Mouse (Mus musculus) inflammation-experienced regulatory T-cells, adult 6 months (primary cell): ENCODE data around the gene Cog1. TPM values are rescaled to one million over a fixed set of nuclear protein-coding genes. Genes with fewer than 3 reads are reported as not detected.

Experiments used
- ATAC-seq: one replicate; pipeline ENCODE4 v1.8.0; 2017
- polyA plus RNA-seq, 3 experiments: library from polyadenylated mRNA; unstranded; fragments of 100-300 nt; shearing (Covaris generic); gene quantifications; one replicate each; pipeline ENCODE4 v1.2.1; 2017

Cog1 gene
- polyA plus RNA-seq, 3 experiments from 2014 or later, result 14.9 to 16.9 (median 15.8) TPM

DNA sequence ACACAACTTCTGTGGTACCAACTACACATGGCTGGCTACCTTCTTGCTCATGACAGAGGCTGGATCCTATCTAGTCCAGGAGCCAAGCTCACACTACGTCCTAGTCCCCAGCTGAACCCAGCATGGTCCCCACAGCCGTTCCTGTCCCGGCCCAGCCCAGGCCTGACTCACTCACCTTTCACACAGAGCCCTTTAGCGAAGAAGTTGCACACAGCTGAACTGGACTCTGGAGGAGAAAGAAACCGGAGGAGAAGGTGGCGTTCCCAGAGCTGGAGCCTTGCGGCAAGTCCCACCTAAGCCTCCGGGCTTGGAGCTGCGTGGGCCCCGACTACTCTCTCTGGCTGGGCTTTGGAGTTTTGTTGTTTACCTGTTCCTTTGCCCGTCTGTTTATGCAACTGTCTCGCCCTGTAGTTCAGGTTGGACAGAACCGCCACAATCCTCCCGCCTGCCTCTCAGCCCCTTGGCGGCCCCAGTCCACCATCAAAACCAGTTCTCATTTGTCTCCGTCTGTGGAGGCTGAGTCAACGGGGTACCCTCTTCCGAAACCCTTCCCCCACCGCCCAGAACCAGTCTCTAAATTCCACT lies 59.8 kb downstream of the Cog1 start:
- ATAC-seq, result no peak

DNA sequence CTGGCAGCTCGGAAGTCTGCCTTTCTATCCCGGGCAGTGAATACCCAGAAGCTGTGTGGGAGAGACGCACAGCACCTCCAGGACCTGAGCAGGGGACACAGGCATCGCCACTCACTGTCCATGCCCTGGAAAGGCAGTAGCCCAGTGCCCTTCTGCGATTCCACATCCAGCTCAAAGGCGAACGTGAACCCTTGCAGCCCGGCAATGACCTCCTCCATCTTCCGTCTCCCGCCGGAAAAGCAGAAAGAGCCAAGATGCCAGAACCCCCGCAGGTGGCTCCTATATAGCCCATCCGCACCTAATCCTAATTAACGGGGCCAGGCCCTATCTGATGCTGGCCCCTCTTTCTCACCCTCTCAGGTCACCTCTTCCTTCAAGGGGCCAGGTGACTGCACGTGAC lies 60.3 kb downstream of the Cog1 start:
- no peak for ATAC-seq

DNA sequence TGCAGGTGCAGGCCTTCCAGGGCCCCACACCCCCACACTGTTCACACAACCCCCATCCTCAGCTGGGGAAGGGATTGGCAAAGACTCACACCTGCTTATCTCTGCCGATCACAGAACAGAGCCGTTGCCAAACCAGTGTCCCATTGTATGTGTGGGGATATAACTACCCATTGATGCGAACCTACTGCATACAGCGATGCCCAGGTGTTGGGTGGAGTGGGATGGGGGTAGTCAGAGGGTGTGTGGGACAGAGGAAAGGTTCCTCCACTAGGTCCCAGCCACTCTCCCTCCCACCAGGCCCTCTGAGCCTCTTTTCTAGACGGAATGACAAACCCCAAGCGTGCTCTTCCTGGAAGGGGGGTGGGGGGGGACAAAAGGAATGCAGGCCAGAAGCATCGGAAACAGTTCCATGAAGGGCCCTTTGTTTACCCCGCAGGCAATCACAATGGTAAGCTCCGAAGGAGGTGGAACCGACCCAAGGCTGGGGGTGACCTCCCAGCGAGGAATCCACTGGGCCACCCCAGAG lies 60.8 kb downstream of the Cog1 start, which contains the start of gene Cpsf4l:
Cpsf4l (minus strand) TSS at position 287 of the 526 bp plus-strand sequence.
- ATAC-seq, result no peak

DNA sequence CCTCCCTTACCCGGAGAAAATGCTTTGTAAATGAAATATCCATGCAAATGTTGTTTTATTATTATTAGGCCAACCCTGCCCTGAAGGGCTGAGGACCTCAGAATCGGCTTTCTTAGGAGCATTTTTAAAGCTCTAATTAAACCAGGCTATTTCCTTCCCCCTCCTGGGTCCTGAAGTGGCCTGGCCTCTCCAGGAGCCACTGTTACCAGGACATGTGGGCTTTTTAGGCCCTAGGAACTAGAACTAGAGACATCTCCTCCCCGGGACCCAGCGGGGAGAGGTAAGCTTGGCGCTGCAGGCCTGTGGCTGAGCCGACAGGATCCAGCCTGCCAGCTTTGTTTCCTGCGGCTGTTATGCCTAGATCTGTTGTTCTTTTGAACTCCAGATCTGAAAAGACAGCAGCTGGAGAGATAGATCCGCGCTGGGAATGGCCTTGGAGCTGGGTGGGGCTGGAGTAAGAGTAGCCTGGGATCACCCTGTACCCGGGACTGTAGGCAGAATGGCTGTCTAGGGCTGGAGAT lies 61.3 kb downstream of the Cog1 start:
- ATAC-seq, result no peak

DNA sequence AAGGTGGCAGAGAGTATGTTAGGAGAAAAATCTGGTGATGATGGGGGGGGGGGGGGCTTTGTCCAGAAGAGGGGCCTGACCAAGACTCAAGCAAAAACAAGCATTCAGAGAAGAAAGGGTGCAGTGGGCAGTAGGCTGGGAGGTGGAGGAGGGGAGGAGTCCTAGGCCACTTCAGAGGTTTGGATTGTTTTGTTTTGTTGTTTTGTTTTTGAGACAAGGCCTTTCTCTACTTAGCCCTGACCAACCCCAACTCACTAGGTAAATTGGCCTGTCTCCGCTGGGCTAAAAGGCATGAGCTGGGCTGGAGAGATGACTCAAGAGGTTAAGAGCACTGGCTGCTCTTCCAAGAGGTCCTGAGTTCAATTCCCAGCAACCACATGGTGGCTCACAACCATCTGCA lies 62.1 kb downstream of the Cog1 start:
- ATAC-seq, result no peak

DNA sequence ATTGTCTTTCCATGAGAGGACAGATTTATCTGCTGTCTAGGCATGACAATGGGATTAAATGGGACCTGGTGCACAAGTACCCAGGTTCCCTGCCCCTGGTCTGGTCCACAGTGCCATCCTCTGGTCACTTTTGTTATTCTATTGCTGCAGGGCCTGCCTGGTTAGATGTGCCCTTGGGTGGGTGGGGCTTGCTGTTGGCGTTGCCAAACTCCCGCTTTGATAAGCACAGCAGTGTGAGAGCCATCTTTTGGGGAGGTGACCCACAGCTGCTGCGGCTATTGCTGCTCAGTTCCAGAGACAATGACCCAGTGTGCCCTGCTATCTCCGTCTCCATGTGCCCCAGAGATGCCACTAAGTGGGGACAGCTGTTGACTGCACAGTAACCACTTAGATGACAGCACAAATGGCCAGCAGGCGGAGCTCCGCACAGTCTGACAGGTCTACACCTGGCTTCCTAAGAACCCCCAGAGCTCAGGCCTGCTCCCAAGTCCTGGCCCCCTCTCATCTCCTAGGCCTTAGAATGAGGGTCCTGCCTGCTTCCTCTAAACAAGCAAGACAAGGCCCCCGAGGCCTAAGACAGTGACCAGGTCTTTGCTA lies 66.2 kb downstream of the Cog1 start:
- ATAC-seq, result no peak

DNA sequence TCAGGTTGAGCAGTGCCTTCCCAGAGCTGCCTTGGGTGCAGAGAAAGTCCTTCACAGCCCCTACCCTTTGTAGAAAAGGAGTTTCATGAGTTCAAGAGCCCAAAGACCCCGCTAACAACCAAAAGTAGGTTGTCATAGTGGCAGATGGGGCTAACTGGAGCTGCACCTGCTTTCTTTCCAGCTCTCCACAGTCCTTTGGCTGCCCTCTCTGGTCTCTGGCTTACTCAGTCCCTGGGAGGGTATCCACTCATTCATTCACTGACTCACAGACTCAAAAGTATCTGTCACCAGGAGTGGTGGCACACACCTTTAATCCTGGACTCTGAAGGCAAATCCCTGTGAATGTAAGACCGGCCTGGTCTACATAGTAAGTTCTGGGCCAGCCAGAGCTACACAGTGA lies 67.2 kb downstream of the Cog1 start:
- ATAC-seq, result no peak

Other genes with a start within 250 kb of the Cog1 start
- gene Sstr2, start 29.8 kb upstream of the Cog1 start, polyA plus RNA-seq, result under 1 TPM in 2 of 3 experiments, not detected in 1; 0.26 to 0.46 TPM
- gene Slc39a11, start 910 bp downstream of the Cog1 start, polyA plus RNA-seq, result 10 to 100 TPM; 12.6 to 17.3 (median 16.9) TPM
- gene Fam104a, start 35.0 kb downstream of the Cog1 start, polyA plus RNA-seq, result 10 to 100 TPM; 11.5 to 20.2 (median 17.3) TPM
- gene D11Wsu47e, start 35.2 kb downstream of the Cog1 start, polyA plus RNA-seq, result 1 to 10 TPM; 6.7 to 8.8 (median 8.0) TPM
- gene Cpsf4l, start 60.8 kb downstream of the Cog1 start, polyA plus RNA-seq, result not detected
- 1 to 10 TPM; 1.2 to 2.9 (median 1.5) TPM for gene Cdc42ep4, start 102.7 kb downstream of the Cog1 start, polyA plus RNA-seq